Mouse (Mus musculus) kidney, postnatal 36 days (tissue): ENCODE data around the gene Gm20425.
A peak's percentile ranks its signal among the peaks of the same experiment; 100 is the strongest.
"Not testable (repeated sequence)": the region's sequence is repeated elsewhere in the genome, so short reads cannot be mapped to it uniquely, and the experiment has no call there.

Experiments used
- DNase-seq, 2 experiments: peaks; one replicate each; pipeline ENCODE4 v3.0.0; 2021 to 2022; ENCODE audit warnings: mixed read lengths in 2 of 2

The Gm20425 gene

GRCm38 (mm10) chr9:103214281-103214680, 15.8 kb downstream of the Gm20425 start:
- DNase-seq: no peak

- no peak for DNase-seq
Measured at GRCm38 (mm10) chr9:103213631-103214030, 16.5 kb downstream of the Gm20425 start.

GRCm38 (mm10) chr9:103212654-103213420, 17.3 kb downstream of the Gm20425 start:
- DNase-seq: peak in 1 of 2 experiments; percentile 25

GRCm38 (mm10) chr9:103208802-103209423, 21.2 kb downstream of the Gm20425 start:
- no peak for DNase-seq

- peak; percentile 72 to 74 for DNase-seq
Measured at GRCm38 (mm10) chr9:103207846-103208245, 22.3 kb downstream of the Gm20425 start.

- DNase-seq: no peak
Measured at GRCm38 (mm10) chr9:103205786-103206185, 24.3 kb downstream of the Gm20425 start.

- peak; percentile 95 to 98 for DNase-seq
Measured at GRCm38 (mm10) chr9:103201561-103202260, 28.4 kb downstream of the Gm20425 start, which contains the start of gene Srprb. TSS of gene Srprb (minus strand) at chr9:103202137.

GRCm38 (mm10) chr9:103188416-103188815, 41.7 kb downstream of the Gm20425 start:
- DNase-seq: no peak

GRCm38 (mm10) chr9:103186747-103187146, 43.4 kb downstream of the Gm20425 start:
- DNase-seq: peak; percentile 81 to 84

GRCm38 (mm10) chr9:103185946-103186345, 44.2 kb downstream of the Gm20425 start:
- DNase-seq: no peak

- no peak for DNase-seq
Measured at GRCm38 (mm10) chr9:103184855-103185254, 45.3 kb downstream of the Gm20425 start.

GRCm38 (mm10) chr9:103181886-103182285, 48.2 kb downstream of the Gm20425 start:
- DNase-seq: no peak

GRCm38 (mm10) chr9:103180807-103181565, 49.1 kb downstream of the Gm20425 start:
- DNase-seq: peak; percentile 79 to 85

GRCm38 (mm10) chr9:103180303-103180702, 49.8 kb downstream of the Gm20425 start:
- DNase-seq: peak; percentile 27 to 48

- DNase-seq: no peak
Measured at GRCm38 (mm10) chr9:103175692-103176091, 54.4 kb downstream of the Gm20425 start.

- peak; percentile 46 to 70 for DNase-seq
Measured at GRCm38 (mm10) chr9:103174771-103175519, 55.2 kb downstream of the Gm20425 start.

- no peak for DNase-seq
Measured at GRCm38 (mm10) chr9:103168771-103169170, 61.3 kb downstream of the Gm20425 start.

- no peak for DNase-seq
Measured at GRCm38 (mm10) chr9:103168046-103168445, 62.1 kb downstream of the Gm20425 start.

- no peak for DNase-seq
Measured at GRCm38 (mm10) chr9:103163806-103164205, 66.3 kb downstream of the Gm20425 start.

GRCm38 (mm10) chr9:103155158-103155557, 74.9 kb downstream of the Gm20425 start:
- not testable (repeated sequence) for DNase-seq

GRCm38 (mm10) chr9:103154568-103154967, 75.5 kb downstream of the Gm20425 start:
- DNase-seq: no peak

- no peak for DNase-seq
Measured at GRCm38 (mm10) chr9:103153286-103153685, 76.8 kb downstream of the Gm20425 start.
